Mouse (Mus musculus) heart, postnatal 0 days (tissue): ENCODE results near the gene Zfp292. TPM values are rescaled to one million over a fixed set of nuclear protein-coding genes. Genes with fewer than 3 reads are reported as not detected.
"Not testable (repeated sequence)": the region's sequence is repeated elsewhere in the genome, so short reads cannot be mapped to it uniquely, and the experiment has no call there.

Experiments used
- ATAC-seq: fragments of 200-750 bp; cut with Nextera tagmentation; 2 replicates; pipeline ENCODE4 v1.8.0; 2017; ENCODE audit warnings: low read depth, moderate number of reproducible peaks, moderate library complexity; ENCODE audit not compliant: insufficient read depth
- DNase-seq: peaks from one replicate; pipeline ENCODE4 v3.0.0-alpha.2; 2016; ENCODE audit warnings: low spot score
- H3K27ac ChIP-seq: fragments of 300-500 bp; sonication (generic); 2 replicates; pipeline ENCODE4 v1.5.1; 2014; ENCODE audit warnings: low read depth, mild to moderate bottlenecking
- H3K27me3 ChIP-seq: fragments of 300-500 bp; sonication (generic); 2 replicates; pipeline ENCODE4 v1.6.1; 2014; ENCODE audit warnings: low read length, mixed read lengths; ENCODE audit not compliant: control insufficient read depth, insufficient read depth
- H3K36me3 ChIP-seq: fragments of 300-500 bp; sonication (generic); replicated peaks from 2 replicates; pipeline ENCODE4 v1.6.1; 2014; ENCODE audit warnings: low read length, mixed read lengths; ENCODE audit not compliant: control insufficient read depth, insufficient read depth
- H3K4me1 ChIP-seq: fragments of 300-500 bp; sonication (generic); 2 replicates; pipeline ENCODE4 v1.6.1; 2014; ENCODE audit warnings: antibody characterized with exemption; ENCODE audit not compliant: control insufficient read depth, insufficient read depth
- H3K4me2 ChIP-seq: fragments of 300-500 bp; sonication (generic); 2 replicates; pipeline ENCODE4 v1.6.1; 2014; ENCODE audit warnings: low read depth, mild to moderate bottlenecking, low read length, moderate library complexity
- H3K4me3 ChIP-seq: fragments of 300-500 bp; sonication (generic); 2 replicates; pipeline ENCODE4 v1.5.1; 2014; ENCODE audit warnings: low read depth, low read length
- H3K9ac ChIP-seq: fragments of 300-500 bp; sonication (generic); replicated peaks from 2 replicates; pipeline ENCODE4 v1.6.1; 2014; ENCODE audit warnings: low read depth, low read length, mixed read lengths
- H3K9me3 ChIP-seq: fragments of 300-500 bp; sonication (generic); replicated peaks from 2 replicates; pipeline ENCODE4 v1.6.1; 2016; ENCODE audit warnings: low read length; ENCODE audit not compliant: control insufficient read depth
- CTCF ChIP-seq: IDR thresholded peaks from 2 replicates; pipeline ENCODE4 v1.5.1; 2016; ENCODE audit warnings: antibody characterized with exemption, control low read depth, low read depth
- EP300 ChIP-seq: IDR thresholded peaks from 2 replicates; pipeline ENCODE4 v1.6.1; 2016; ENCODE audit warnings: antibody characterized with exemption, low read depth
- WGBS: fragments of 180-500 bp; shearing (Covaris S2); extraction: QIAGEN DNeasy Blood & Tissue Kit; methylation state at CpG from one replicate; pipeline ENCODE4 v1.1.7; 2014; 5-methylcytosine and 5-hydroxymethylcytosine counted together
- polyA plus RNA-seq: library from polyadenylated mRNA; unstranded; fragments of >200 nt; fragmentation: Nextera tagmentation; extraction: Ambion mirVana; gene quantifications from 2 replicates; pipeline ENCODE4 v1.2.1, GENCODE M21; 2015
- total RNA-seq: library from RNA; depleted of rRNA; stranded (reverse); fragments of >200 nt; gene quantifications from 2 replicates; pipeline ENCODE4 v1.2.3, GENCODE M21; 2014; ENCODE audit warnings: low replicate concordance; rRNA removed

Zfp292 gene
- total RNA-seq (13.5 and 13.6 TPM in 2 replicates), polyA plus RNA-seq (7.1 and 7.2 TPM in 2 replicates)

DNA sequence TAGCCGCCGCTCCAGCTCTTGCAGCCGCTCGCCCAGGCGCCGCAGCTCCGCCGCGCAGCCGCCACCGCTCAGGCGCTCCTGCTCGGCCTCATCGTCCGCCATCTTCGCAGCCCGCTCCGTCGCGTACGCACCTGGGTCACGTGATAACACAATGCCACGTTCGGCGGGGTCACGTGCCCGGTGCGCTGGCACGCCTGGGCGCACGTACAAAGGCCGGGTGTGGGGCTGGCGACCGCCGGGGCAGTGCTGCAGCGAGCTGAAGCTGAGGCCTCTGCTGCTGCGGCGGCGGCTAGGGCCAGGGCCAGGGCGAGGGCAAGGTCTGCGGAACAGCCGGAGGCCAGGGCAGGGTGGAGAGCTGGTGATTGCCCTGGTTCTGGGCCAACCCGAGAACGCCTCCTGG is at the start of gene Zfp292:
Zfp292 (minus strand) TSS at position 143 of the 400 bp plus-strand sequence.
- TF ChIP-seq EP300 (no peak), CTCF (no peak)
- peak within 1 kb of the TSS; percentile 73 for H3K4me2 ChIP-seq
- no peaks in the 10 kb centered on the region for H3K27me3 ChIP-seq
- DNase-seq, result peak; percentile 87
- H3K36me3 ChIP-seq, result no peaks in the 10 kb centered on the region; the same call in 1 of the 2 replicates
- peaks cover 28% of the 10 kb centered on the region for H3K4me1 ChIP-seq
- WGBS, result 0% methylated on average over 34 of the region's 44 CpGs
- peak within 1 kb of the TSS; percentile 96 for H3K4me3 ChIP-seq
- no peaks in the 10 kb centered on the region for H3K9me3 ChIP-seq
- peak within 1 kb of the TSS; percentile 98 for H3K9ac ChIP-seq
- H3K27ac ChIP-seq, result peak within 1 kb of the TSS; percentile 97
- ATAC-seq, result peak; percentile 94

DNA sequence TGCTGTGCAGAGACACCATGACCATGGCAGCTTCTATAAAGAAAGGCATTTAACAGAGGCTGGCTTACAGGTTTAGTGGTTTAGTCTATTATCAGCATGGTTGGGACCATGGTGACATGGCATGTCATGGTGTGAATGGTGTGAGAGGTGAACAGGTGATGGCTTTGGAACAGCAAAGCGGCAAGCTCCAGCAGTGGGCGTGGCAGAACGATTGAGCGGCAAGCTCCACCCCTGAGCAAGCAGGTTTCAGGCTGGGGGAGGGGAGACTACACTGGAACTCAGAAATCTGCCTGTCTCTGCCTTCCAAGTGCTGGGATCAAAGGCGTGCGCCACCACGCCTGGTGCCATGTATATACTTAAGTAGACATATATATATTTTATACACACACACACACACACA is 45.6 kb upstream of the Zfp292 start:
- H3K4me3 ChIP-seq, H3K9me3 ChIP-seq, H3K27me3 ChIP-seq, H3K9ac ChIP-seq, H3K4me2 ChIP-seq, ATAC-seq, DNase-seq, H3K27ac ChIP-seq, H3K36me3 ChIP-seq, H3K4me1 ChIP-seq: not testable (repeated sequence)
- 75% methylated on average over 7 of the region's 7 CpGs for WGBS

DNA sequence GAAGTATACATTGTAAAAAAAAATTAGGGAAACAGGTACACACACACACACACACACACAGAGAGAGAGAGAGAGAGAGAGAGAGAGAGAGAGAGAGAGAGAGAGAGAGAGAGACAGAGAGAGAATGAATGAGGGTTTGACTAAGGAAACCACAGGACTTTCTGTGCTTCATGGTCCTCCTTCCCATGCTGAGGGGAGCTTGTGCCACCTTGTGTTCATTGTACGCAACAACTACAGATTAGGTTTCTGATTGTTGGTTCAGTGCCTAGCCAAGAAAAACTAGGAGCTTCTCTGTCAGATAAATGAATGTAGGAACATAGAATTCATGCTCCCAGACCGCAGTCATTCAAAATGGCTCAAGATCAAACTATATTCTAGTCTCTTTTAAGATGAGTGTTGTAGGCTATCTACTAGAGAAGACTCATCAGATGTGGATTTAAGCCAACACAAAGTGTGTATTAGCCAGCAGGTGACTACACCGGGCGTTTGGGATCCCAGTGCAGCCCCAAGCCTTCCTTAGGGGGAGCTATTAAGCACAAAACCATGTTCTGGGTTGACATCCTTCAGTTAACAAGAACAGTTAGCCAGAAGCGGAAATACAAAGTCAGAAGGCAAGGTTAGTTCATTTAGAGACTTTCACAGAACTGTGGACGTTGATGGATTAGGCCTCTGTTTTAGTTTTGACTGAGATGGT is 39.6 kb upstream of the Zfp292 start:
- no peak for TF ChIP-seq EP300
- peak; percentile 96 for TF ChIP-seq CTCF
- H3K9ac ChIP-seq, result no peak overlapping the region
- DNase-seq (peak; percentile 75), ATAC-seq (peak; percentile 60; the same call in 1 of the 2 replicates)
- no peaks in the 10 kb centered on the region for H3K36me3 ChIP-seq
- H3K27me3 ChIP-seq, result no peaks in the 10 kb centered on the region
- no peak overlapping the region for H3K27ac ChIP-seq
- H3K4me2 ChIP-seq, result no peak overlapping the region
- H3K4me3 ChIP-seq, result no peak overlapping the region
- no peaks in the 10 kb centered on the region for H3K9me3 ChIP-seq
- no peaks in the 10 kb centered on the region for H3K4me1 ChIP-seq
- WGBS, result 52% methylated on average over 6 of the region's 6 CpGs

DNA sequence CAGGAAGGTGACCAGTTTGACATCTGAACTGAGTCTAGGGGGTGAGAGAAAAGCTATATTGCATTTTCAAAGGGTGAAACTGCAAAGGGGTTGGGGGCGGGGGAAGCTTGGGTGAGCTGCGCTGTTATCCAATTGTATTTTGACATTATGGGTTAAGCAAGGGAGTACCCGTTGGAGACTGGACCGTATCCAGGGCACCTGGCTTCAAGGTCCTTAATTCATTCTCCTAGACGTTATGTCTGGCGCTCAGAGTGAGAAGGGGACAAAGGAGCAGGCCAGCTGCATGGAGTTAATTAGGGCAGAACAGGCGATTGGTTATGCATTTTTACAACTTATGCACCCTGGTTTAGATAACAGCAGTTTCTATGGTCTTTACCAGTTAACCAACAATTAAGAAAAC is 34.6 kb upstream of the Zfp292 start:
- no peak for TF ChIP-seq CTCF
- Histone ChIP-seq H3K36me3 (no peaks in the 10 kb centered on the region), H3K9ac (no peak overlapping the region), H3K27me3 (no peaks in the 10 kb centered on the region), H3K4me1 (no peaks in the 10 kb centered on the region), H3K9me3 (no peaks in the 10 kb centered on the region), H3K4me2 (no peak overlapping the region), H3K27ac (no peak overlapping the region), H3K4me3 (no peak overlapping the region)
- WGBS, result 71% methylated on average over 7 of the region's 7 CpGs
- ATAC-seq (no peak), DNase-seq (no peak)

DNA sequence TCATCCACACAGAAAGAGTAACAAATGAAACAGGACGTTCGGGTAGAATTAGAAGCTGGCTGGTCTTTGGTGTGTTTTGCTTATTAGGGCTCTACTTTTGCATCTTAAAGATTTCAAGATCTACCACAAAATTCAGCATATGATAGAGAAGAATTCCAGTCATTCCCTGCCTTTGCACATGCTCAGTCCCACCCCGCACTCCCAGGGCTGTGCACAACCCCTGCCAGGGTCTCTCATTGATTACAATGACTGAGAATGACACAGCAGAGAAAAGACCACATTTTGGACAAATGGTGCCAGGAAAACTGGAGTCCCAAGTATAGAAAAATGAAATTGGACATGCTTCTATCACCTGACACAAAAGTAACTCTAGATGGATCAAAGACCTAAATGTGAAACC is 29.4 kb upstream of the Zfp292 start:
- no peaks in the 10 kb centered on the region for H3K9me3 ChIP-seq
- no peak for ATAC-seq
- H3K4me3 ChIP-seq, result no peak overlapping the region
- H3K36me3 ChIP-seq, result no peaks in the 10 kb centered on the region
- 70% methylated on average over 3 of the region's 3 CpGs for WGBS
- H3K9ac ChIP-seq, result no peak overlapping the region
- no peak overlapping the region for H3K27ac ChIP-seq
- TF ChIP-seq EP300 (no peak), CTCF (no peak)
- no peak overlapping the region for H3K4me2 ChIP-seq
- no peaks in the 10 kb centered on the region for H3K27me3 ChIP-seq
- no peak for DNase-seq
- H3K4me1 ChIP-seq, result no peaks in the 10 kb centered on the region

DNA sequence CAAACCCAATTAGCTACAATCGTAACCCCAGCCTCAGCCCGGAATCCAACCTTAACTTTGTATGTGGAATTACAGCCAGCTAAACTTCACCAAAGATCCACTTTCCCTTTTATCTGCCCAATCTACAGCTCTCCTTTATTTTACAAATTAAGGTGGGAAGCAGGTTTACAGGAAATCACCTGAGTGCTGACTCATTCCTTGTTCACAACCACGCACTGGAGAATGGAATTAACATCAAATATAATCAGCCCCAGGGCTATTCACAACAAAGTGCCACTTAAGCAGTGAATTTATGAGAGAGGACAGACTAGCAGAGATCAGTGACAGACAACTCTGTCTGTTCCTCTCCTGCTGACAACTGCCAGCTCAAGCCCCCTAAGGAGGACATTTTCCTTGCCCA is 28.6 kb upstream of the Zfp292 start:
- ATAC-seq (no peak), DNase-seq (no peak)
- Histone ChIP-seq H3K36me3 (no peaks in the 10 kb centered on the region), H3K4me2 (no peak overlapping the region), H3K9me3 (no peaks in the 10 kb centered on the region), H3K4me3 (no peak overlapping the region), H3K4me1 (no peaks in the 10 kb centered on the region), H3K27ac (no peak overlapping the region), H3K9ac (no peak overlapping the region), H3K27me3 (no peaks in the 10 kb centered on the region)
- TF ChIP-seq CTCF (no peak), EP300 (no peak)
- WGBS, result 73% methylated on average over 3 of the region's 3 CpGs
